Mouse (Mus musculus) 416B (cell line): ENCODE measurements around the gene Gcnt7.
A peak's percentile ranks its signal among the peaks of the same experiment; 100 is the strongest.

ENCODE experiments used
- DNase-seq: peaks from one replicate; pipeline ENCODE4 v3.0.0; 2011; ENCODE audit warnings: low read depth

Gene Gcnt7

GRCm38 (mm10) chr2:172458496-172458895, at the start of gene Gcnt7:
Gene Gcnt7, minus strand, starts transcription at chr2:172458596.
- DNase-seq: no peak

DNA sequence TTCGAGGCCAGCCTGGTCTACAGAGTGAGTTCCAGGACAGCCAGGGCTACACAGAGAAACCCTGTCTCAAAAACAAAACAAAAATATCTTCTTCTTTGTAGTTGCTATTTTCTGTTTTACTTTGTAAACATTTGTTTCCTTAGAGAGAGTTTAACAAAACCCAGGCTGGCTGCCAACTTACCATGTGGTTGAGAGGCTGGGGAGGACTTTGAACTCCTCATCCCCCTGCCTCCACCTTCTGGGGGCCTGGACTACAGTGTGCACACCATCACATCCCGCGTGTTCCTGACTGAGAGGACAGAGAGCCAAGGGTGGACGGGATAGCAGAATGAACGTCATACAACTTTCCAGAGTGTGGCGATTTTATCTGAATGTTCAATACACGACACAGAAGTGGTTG, 47.7 kb upstream of the Gcnt7 start:
- DNase-seq: no peak

GRCm38 (mm10) chr2:172502168-172502567, 43.8 kb upstream of the Gcnt7 start:
- DNase-seq: no peak

GRCm38 (mm10) chr2:172501341-172501740, 42.9 kb upstream of the Gcnt7 start:
- DNase-seq: peak; percentile 58

DNA sequence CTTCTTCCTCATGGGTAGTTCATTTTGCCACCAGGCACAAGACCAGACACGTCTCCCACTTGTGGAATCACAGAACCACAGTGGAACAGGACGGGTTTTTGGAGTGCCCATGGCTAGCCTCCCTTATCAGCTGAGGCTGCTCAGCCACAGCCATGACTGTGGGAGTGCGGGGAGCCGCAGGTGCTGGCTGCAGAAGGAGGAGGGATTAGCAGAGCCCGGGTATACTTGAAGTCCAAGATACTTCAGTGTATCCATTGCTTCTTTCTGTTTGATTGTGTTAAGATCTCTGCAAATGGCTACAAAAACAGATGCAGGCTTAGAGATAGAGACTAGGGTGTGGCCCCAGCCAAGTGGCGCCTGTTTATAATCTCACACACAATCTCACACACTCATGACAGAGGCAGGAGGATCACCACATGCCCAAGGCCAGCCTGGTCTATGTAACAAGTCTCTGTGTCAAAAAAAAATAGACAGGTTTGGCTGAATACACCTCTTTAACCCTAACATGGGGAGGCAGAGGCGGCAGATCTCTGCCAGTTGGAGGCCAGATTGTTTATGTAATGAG, 42.4 kb upstream of the Gcnt7 start:
- DNase-seq: no peak

DNA sequence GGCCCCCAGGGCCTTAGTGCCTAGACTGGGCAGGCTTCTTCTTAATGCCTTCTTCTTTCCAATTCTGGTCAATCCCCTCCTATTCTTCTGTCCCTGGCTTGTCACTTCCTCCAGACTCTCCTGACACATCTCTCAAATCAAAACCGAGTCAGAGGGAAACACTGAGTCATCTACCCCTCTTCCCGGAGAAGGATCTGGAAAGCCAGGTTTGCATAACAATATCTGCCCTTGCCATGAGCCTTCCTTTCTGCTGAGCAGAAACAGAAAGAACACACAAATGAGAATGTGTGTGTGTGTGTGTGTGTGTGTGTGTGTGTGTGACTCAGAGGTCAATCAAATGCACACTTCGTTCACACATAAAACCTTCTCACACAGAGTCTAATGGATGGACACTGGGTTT, 40.4 kb upstream of the Gcnt7 start:
- peak; percentile 53 for DNase-seq

- no peak for DNase-seq
These were observed 38.4 kb upstream of the Gcnt7 start for GRCm38 (mm10) chr2:172496736-172497345.

GRCm38 (mm10) chr2:172484696-172485370, 26.4 kb upstream of the Gcnt7 start:
- DNase-seq: no peak

GRCm38 (mm10) chr2:172483766-172484413, 25.5 kb upstream of the Gcnt7 start:
- DNase-seq: no peak

DNA sequence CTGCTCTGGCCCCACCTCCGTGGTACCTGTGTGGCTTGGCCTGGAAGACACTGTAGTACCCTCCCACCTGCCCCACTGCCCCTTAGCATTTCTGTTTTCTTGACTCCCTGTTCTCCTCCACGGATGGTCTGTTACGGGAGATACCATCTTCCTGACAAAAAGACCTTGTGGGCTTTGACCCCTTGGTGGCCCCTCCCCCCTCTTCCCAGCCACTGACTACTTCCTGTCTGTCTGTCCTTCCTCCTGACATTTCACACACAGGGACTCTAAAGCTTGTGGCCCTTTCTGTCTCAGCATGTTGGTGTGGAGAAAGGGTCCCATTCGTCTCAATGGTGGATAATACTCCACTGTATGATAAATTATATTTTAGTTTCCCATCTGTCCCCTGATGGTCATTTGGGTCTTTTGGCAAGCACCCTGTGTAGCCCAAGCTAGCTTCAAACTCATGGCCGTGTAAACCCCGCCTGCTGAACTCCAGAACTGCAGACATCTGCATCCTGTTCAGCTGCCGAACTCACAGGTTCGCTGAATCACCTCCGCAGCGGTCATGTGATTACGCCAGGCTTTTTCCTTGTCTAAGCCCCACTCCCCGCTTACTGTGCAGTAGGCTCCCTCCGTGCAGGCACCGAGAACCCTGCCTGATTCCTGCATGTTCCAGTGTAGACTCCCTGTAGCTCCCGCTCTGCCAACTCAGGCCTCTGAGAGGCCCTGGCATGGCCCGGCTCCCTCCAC, 23.4 kb upstream of the Gcnt7 start:
- peak; percentile 85 for DNase-seq

DNA sequence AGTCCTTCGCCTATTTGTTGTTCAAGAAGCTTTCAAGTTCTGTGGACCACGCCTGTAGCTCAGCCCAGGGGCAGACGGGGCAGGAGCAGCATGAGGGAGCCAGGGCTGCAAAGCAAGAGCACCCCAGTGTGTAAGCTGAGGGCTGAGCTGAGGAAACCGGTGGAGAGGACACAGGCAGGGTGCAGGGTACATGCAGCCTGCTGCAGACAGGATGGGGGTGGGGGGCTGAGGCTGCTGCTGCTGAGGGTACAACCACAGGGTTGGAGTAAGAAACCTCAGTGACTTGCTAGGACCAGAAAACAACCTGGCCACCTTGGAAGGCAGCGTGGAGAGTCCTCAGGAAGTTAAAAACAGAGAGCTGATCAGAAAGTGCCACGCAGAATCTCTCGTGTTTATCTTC, 21.9 kb upstream of the Gcnt7 start:
- DNase-seq: no peak

- peak; percentile 69 for DNase-seq
These were observed 19.5 kb upstream of the Gcnt7 start for GRCm38 (mm10) chr2:172477860-172478259.

DNA sequence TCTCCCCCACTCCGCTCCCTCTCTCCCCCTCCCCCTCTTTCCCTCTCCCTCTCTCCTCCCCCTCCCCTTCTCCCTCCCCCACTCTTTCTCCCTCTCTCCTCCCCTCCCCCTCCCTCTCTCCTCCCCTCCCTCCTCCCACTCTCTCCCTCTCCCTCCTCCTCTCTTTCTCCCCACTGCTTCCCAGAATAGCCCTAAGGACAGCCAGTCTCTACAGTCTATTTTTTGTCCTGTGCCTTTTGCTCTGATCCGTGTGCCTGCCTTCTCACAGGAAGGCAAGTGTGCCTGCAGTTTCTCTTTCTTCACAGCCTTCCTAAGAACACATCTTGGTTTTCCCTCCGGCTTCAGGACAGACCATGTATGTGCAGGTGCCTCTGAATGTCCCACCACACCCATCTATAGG, 19.0 kb upstream of the Gcnt7 start:
- DNase-seq: no peak

GRCm38 (mm10) chr2:172476707-172477260, 18.4 kb upstream of the Gcnt7 start:
- no peak for DNase-seq

DNA sequence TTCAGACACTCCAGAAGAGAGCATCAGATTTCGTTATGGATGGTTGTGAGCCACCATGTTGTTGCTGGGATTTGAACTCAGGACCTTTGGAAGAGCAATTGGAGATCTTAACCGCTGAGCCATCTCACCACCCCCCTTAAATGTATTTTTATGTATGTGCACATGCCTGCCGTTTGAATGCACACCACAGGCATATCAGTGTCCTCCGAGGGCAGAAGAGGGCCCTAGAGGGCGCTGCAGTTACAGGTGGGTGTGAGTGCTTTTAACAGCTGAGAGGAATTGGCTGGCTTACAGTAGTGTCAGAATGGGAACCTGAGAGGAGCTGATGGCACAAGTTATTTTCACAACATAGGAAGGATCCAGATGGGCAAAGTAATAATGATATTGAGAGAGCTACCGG, 16.6 kb upstream of the Gcnt7 start:
- DNase-seq: peak; percentile 64

DNA sequence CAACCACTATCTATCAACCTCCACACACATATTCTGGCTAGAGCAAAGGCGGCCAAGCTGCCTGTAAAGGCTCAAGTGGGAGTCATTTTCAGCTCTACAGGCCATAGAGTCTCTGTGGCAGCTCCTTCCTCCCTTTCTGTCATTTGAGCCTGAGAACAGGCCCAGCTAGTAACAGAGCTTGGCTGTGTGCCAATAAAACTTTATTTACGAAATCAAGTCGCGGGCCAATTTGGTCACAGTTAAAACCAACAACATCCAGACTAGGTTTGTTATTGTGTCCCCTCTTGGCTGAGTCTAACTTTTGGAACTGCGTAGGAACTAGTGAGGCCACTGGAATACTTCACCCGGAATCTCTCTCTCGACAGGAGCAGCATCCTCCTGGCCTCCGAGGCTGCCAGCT, 15.2 kb upstream of the Gcnt7 start:
- DNase-seq: peak; percentile 42

DNA sequence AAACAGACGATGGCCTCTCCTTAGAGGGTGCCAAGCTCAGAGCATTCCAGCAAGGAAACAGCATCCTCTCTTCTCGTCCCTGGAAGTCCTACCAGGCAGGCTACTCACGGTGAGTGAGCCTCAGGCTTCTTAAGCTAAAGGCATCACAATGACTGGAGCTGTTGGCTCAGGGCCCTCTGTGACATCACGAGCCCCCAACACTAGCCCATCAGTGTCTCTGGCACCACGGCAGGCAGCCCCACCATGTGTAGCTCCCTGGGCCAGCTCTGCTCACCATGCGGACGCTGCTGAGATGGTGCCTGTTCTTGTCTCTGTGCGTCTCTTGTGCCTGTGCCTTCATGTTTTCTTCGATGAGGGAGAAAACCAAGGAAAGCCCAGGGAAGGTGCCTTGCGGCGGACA, 13.9 kb upstream of the Gcnt7 start, which contains the start of gene Fam209:
Gene Fam209, plus strand, starts transcription at position 203 of the 400 bp plus-strand sequence.
- no peak for DNase-seq

- DNase-seq: no peak
These were observed 10.0 kb upstream of the Gcnt7 start for GRCm38 (mm10) chr2:172468346-172468819.

GRCm38 (mm10) chr2:172467206-172467605, 8.8 kb upstream of the Gcnt7 start:
- DNase-seq: peak; percentile 45

DNA sequence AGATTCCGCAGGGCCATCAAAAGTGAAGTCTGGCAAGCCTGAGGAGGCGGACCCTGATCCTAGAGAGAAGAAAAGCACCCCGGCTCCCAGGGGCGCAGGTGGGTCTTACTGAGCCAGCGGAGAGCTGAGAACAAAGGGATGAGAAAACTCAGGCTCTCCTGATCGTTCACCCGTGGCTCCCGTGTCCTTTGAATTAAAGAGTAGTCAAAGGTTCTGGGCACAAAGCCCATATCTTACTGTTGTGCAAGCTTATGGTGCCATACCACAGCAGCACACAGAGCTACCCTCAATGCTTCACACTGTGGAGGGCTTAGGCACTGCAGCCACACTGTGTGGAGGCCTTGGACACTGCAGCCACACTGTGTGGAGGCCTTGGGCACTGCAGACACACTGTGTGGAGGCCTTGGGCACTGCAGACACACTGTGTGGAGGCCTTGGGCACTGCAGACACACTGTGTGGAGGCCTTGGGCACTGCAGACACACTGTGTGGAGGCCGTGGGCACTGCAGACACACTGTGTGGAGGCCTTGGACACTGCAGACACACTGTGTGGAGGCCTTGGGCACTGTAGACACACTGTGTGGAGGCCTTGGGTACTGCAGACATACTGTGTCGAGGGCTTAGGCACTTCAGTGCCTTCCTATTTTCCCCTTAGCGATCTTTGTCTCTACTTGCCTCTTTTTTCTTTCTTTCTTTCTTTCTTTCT, 8.2 kb upstream of the Gcnt7 start:
- peak; percentile 18 for DNase-seq

- DNase-seq: no peak
These were observed 4.4 kb upstream of the Gcnt7 start for GRCm38 (mm10) chr2:172462813-172463212.
